Mouse (Mus musculus) R1 (cell line): ENCODE measurements around the gene Sc5d.
A peak's percentile ranks its signal among the peaks of the same experiment; 100 is the strongest.

ENCODE experiments used
- DNase-seq: peaks from one replicate; pipeline ENCODE4 v3.0.0-alpha.2; 2018; ENCODE audit warnings: low read depth, low spot score

Sc5d gene

DNA sequence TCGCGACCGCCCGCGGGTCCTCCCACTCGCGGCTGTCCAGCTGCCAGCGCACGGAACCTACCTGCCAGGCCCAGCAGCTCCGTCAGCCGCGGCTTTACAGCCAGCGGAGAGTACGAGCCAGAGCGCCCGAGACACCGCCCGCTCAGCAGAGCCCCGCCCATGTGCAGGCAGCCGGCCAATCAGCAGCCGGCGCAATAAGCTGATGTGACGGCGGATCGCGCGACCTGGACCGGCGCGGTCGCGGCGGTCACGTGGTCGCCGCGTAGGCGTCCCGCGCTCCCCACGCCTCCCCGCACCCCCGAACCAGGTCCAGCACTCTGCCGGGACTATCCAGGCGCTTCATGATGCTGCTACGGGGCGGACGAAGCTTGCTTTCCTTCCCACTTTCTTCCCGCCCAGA, at the start of gene Sc5d:
TSS of gene Sc5d (minus strand) at position 112 of the 400 bp plus-strand sequence.
- DNase-seq: peak; percentile 92

- peak; percentile 63 for DNase-seq
Measured at GRCm38 (mm10) chr9:42311311-42311710, 47.3 kb upstream of the Sc5d start.

DNA sequence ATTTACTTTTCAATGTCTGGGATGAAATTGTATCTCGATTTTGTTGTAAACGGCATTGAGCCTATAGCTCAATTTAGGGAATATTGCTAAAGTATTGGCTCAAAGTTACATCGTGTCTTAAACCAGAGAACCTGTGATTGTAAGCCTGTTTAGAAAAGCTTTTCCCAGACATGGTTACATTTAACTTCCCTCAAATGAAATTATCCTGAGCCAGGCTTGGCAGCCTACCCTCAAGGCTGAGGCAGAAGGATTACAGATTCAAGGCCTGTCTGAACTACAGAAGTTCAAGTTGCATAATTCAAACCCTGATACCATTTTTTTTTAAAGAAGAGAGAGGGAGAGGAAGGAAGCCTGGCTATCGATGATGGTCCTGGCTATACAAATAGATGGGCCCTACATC, 39.8 kb upstream of the Sc5d start:
- DNase-seq: no peak

DNA sequence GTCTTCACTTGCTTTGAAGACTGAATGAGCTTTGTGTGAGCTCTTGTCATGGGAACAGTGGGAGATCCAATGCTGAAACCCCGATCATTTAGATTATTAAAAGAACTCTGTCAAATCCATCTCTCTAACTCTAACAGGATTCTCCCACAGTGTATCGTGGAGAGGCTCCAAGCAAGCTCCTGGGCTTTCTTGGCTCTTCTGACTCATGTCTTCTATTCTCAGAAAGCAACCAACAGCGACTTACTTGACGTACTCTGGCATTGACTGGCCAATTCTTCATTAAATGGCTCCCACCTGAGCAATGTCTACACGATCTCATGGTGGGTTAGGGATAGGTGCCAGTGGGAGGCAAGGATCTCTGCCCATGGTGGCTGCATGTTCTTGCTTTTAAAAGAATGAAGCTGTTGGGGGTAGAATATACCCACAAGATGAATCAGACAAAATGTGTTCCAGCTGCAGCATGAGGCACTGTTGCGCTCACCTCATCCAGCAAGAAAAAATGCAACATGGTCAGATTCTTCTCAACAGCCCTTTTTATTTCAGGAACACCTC, 37.1 kb upstream of the Sc5d start:
- no peak for DNase-seq

DNA sequence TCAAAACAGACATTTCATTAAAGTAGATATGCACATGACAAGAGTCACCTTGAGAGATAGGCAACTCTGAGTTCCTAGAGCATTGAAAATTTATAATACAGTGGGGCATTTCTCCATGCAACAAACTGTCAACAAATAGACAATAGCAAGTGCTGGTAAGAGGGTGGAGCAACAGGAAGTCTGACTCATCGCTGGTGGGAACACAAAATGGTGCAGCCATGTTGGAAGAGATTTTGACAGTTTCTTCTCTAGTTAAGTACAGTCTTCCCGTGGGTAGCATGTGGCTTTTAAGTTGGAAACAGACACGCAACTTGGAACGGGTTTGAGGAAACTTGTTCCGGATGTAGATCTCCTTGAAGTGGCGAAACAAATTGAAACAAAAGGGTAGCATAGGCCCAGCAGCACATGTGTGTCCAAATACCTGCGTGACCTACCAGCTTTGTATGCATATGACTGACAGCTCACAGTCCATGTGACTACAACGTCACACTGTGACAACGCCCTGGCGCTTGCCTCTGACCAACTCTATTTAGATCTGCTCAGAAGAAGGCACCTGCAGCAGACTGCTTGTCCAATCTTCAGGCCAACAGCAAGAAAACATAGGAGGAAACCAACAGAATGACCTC, 32.4 kb upstream of the Sc5d start:
- DNase-seq: no peak

DNA sequence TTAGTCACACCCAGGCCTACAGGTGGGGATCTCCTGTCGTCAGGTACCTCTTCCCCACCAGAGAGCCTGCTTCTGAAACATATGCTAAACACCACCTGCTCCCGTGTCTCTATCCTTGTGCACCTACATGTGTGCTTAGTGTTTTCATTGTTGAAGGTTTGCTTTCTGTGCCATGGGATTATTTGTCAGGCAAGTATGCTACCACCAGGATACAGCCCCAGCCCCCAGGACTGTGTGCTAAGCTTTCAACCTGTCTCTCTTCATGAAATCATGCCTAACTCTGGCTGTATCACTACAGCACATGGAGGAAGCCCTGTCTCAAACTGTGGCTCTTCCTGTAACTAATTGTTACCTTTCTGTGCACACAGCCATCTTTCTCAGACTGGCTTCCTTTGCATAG, 30.1 kb upstream of the Sc5d start:
- no peak for DNase-seq

- DNase-seq: no peak
Measured at GRCm38 (mm10) chr9:42293596-42293995, 29.5 kb upstream of the Sc5d start.

DNA sequence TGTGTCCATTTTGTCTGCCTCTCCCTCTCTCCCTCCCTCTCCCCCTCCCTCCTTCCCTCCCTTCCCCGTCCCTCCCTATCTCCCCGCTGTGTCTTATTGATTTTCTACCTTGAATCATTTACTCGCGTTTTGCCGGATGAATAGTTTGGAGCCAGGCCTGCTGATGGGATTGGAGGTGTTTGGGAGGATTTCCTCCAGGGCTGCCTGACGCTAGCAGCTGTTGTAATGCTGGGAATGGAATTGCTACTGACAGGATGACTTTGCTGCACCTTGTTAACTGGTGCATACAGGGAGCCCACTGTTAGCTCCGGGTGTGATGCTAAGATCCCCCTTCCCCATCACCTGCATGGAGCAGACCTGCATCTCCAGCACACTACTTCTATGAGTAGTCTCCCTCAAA, 29.0 kb upstream of the Sc5d start:
- DNase-seq: no peak

DNA sequence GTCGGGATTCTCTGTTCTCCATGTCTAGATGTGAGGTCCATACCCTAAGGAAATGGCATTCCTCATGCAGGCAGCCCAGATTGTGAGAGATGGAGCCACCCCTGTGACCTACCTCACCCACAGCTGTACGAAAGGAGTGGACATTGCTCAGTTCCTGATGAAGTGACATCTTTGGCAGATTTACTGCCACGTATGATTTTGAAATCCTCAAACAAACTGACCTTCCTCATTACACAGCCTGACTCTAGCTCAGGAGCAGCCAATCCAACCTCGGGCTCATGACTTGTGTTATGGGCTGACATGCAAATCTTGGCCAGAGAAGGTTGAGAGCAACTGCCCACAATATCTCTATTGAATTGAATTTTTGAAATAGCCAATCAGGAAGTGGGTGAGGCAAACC, 15.6 kb upstream of the Sc5d start:
- DNase-seq: no peak

DNA sequence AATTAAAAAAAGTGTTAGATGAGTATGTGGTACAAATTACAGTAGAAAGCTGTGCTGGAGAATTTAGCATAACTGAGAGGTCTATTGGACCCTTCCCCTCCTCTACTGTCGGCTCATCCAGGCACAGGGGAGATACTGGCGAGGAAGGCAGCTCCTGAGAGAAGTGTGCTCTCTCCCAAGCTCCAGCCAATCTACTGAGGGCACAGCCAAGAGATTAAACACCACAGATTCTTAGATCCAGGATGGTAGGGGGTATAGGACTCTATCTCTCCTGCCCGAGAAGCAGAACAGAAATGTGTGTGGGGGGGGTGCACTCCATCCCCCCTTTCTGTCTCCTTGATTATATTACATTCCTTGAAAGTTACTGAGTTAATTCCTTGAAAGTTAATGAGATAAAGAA, 14.0 kb upstream of the Sc5d start:
- DNase-seq: no peak

- DNase-seq: no peak
Measured at GRCm38 (mm10) chr9:42277606-42278005, 13.6 kb upstream of the Sc5d start.

GRCm38 (mm10) chr9:42277162-42277561, 13.1 kb upstream of the Sc5d start:
- DNase-seq: no peak

DNA sequence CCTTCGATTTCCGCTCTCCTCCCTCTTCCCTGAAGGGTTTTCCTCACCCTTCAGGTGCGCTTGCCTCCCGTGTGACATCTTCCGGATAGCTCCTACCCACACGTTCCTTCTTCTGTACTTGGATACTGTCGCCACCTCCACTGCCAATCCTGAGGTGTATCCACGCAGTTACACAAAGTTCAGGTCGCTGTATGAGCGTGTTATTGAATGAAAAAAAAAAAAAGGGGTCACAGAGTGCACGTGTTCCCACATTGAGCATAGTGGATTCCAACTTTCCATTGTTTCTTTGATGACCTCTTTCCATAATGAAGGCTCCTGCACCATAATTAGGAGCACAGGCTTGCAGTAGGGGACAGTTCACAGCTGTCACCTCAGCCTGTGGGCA, 11.7 kb upstream of the Sc5d start:
- no peak for DNase-seq

- peak; percentile 27 for DNase-seq
Measured at GRCm38 (mm10) chr9:42275027-42275760, 11.1 kb upstream of the Sc5d start.

GRCm38 (mm10) chr9:42273682-42274296, 9.7 kb upstream of the Sc5d start:
- no peak for DNase-seq

DNA sequence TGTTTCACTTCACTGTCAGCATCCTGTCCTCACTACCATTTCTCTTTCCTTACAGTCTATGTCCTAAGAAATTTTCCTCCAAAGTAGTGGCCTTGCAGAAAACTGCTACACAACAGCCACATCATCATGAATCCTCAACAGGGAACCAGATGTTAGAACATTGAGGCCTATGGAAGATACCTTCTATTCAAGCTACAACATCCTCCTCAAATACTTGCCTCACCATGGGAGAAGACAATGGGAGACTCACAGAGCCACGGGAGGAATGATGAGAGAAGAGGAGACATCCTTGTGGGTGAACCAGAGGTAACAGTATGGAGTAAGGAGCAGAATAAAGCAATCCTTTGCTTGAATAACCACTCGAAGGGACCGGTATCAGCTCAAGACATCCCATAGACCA, 9.1 kb upstream of the Sc5d start:
- DNase-seq: no peak

- DNase-seq: no peak
Measured at GRCm38 (mm10) chr9:42272690-42273089, 8.6 kb upstream of the Sc5d start.

GRCm38 (mm10) chr9:42271456-42271855, 7.4 kb upstream of the Sc5d start:
- no peak for DNase-seq

GRCm38 (mm10) chr9:42270617-42271016, 6.6 kb upstream of the Sc5d start:
- no peak for DNase-seq

- DNase-seq: no peak
Measured at GRCm38 (mm10) chr9:42270081-42270480, 6.0 kb upstream of the Sc5d start.

GRCm38 (mm10) chr9:42268371-42268770, 4.3 kb upstream of the Sc5d start:
- DNase-seq: no peak

GRCm38 (mm10) chr9:42265309-42265708, 1.3 kb upstream of the Sc5d start:
- DNase-seq: no peak

DNA sequence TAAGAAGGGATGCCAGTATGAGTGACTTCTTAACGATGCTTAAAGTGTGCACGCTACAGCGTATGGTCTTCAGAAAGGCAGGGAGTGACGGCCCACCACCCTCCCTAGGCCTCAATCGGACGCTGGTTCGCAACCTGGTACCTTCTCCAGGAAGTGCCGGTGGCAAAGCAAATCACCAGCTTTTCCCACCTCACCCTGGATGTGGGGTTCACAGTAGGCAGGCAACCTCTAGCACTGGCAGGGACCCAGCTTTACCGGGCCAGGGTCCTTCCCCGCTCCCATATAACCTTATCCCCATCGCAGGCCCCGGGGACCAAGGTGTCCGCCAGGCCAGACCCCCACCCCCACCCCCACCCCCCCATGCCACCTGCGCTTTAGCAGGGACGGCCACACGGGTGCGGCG, 346 bp downstream of the Sc5d start:
- peak; percentile 38 for DNase-seq
